Mouse (Mus musculus) spleen, adult 18-20 months (tissue): Measurements from ENCODE around the gene Adam11.

Source experiments
- DNase-seq, 2 experiments: peaks; one replicate each; pipeline ENCODE4 v3.0.0; 2022; ENCODE audit warnings: mixed read lengths in 2 of 2

Adam11 gene

DNA sequence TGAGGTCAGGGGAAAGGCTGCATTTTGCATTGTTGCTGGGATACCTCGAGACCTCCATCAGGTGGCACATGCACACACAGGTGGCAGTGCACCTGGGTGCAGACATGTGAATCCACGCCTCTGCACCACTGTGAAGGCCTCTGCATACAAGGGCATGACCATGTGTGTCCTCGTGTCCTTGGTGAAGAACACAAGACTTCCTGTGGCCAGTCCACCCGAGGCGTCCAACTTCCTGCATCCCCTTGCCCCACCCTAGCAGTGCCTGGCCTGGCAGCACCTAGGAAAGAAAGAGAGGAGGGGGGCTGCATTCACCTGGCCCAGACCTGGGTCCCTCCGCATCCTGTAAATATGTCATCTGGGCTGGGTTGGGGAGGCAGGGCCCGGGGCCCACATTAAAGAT lies 18.6 kb downstream of the Adam11 start:
- DNase-seq: no peak

DNA sequence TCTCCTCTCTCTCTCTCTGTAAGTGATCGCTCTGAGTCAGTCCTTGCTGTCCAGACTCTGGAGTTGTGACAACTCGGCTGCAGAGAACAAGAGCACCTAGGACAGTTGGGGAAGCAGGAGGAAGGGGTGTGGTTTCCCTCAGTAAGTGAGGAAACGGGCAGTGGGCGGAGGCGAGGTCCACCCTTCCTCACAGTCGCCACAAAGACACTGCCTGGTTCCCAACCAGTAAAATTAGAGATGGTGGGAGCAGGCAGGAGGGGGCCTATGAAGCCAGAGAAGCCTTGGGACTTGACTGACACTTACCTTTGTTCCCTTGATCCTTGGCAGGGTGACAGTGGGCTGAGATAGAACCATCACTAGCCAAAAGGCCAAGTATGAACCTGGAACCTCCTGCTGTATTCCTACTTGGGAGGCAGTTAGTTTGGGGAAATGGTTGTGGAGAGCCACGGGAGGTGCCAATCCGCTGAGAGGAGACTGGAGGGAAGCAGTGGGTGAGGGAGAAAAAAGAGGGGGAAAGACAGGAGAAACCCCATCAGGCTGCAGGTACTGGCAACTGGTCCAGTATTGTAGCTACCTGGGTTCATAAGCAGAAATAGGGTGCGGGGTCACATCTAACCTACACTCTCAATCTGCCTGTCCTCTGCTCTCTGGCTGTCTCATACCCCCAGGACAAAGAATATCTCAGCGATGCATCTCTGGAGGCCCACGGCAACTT lies 19.2 kb downstream of the Adam11 start:
- DNase-seq: no peak

DNA sequence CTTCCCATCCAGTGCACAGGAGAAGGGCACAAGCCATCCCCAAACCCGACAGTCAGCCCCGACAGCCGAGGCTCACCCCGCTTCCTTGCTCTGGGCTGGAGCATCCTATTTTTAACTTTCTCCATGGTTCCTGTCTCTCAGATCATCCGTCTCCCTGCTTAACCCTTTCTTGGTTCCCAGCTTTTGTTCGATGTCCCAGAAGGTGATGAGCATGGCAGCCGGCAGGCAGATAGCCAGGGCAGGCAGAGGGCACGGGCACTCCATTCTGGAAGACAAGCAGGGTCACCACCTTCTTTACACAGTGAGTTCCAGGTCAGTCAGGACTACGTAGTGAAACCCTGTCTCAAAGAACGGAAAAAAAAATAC lies 19.7 kb downstream of the Adam11 start:
- no peak for DNase-seq

DNA sequence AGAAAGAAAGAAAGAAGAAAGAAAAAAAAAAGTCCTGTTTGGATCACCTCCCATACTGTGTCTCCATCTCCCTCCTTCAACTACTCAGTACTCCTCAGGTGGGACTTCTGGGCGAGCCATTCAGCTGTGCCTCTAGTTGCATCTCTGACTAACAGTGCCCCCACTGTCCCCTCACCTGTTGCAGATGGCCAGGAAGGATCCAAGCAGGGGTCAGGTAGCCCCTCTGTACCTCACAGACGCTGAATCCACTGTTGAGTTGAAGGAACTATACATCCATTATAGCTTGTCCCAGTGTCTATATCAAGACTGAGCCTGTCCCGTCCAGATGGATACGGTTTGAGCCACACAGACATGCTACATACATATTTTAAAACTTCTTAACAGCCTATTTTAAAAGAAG lies 20.3 kb downstream of the Adam11 start:
- no peak for DNase-seq

DNA sequence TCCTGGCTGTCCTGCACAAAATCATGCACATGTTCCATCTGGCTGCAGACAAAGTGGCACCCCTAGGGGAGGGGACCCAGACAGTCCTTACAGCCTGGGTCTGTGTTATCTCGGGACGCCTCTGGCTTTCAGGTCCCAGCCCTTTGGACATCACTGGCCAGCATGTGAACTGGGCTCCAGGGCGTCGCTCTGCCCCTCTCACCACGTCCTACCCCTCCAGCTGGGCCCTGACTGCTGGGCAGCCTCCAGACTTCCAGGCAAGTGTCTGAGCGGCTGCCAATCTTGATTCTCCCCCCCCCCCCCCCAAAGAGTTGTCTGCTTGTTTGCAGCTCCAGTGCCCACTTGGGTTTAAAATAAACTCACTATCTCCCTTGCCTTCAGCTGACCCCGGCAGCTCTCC lies 22.2 kb downstream of the Adam11 start:
- DNase-seq: no peak

DNA sequence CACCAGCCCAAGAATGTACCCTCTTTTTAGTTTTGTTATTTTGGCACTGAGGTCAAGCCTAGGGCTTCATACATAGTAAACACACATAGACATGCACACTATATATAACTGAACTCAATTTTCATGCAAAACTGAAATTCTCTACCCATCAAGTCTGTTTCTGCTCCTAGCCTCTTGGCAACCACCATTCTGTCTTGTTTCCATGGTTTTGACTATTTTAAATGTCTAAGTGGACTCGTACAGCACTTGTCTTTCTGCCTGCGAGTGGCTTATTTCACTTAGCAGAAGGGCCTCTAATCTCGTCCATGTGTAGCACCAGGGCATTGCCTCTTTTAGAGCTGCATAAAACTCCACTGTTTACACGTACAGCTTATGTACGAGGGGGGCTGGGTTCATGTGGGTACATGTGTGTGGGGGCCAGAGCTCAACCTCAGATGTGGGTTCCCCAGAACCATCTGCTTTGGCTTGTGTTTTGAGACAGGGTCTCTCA lies 26.5 kb downstream of the Adam11 start:
- no peak for DNase-seq

DNA sequence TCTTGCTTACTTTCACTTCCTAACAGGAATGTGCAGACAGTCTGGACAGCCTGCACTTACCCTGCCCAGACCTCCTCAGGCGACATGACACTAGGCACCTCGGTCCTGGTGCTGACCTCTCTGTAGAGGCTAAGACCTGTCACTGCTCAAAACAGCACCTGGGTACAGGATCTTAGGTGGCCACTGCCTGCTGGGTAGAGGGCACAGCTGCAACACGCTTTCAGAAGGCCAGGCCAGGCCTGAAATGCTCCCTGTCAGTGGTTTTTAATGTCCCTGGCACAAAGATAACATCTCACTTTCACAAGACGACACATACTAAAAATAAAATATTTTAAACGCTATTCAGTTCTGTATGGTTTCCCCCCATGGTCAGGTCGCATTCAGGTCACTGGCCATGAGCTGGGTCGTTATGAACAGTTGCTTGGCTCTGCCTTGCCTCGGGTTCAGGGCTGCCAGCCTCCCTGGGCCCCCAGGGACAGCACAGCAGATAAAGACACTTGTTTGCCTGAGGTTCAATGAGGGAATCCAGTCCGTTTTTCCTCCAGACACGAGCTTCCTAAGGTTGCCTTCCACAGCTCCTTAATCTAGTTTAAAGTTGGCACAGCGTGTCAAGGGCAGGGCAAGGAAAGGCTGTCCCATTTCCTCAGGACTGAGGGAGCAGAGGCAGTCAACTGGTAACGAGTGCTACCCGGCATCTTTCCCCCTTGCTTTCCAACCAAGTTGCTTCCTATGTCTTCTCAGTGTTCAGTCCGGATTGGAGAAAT lies 30.6 kb downstream of the Adam11 start:
- DNase-seq: no peak

DNA sequence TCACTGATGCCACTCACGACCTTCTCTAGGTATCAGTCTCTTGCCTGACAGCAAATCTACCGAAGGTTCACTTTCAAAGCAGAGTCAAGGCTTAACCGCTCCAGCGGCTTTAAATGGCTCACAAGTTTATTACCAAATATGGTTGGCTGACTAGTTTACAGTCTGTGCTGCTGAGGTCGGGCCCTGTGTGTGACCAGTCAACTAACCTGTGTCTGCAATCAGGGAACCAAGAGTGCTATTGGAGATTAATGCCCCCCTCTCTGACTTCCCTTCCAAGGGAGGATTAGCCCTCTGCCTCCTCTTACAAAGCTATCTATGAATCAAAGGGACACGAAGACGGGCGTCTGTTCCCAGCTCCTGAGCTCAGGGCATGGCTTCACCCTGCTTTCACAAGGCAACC lies 32.9 kb downstream of the Adam11 start:
- no peak for DNase-seq

DNA sequence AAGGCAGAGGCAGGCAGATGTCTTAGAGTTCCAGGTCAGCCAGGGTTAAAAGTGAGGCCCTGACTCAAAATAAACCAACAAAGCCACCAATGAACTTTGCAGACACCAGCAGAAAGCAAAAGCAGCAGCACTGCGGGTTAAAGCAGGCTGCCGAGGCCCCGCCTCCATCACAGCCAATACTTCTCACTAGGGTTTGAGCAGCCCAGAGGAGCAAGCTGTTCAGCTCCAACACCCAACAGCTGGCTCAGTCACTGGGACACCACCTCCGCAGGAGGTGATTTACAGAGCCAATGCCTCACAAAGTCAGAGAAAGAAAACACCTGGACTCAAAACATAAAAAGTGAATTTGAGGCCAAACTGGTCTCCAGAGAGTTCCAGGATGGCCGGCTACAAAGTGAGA lies 42.2 kb downstream of the Adam11 start:
- no peak for DNase-seq

DNA sequence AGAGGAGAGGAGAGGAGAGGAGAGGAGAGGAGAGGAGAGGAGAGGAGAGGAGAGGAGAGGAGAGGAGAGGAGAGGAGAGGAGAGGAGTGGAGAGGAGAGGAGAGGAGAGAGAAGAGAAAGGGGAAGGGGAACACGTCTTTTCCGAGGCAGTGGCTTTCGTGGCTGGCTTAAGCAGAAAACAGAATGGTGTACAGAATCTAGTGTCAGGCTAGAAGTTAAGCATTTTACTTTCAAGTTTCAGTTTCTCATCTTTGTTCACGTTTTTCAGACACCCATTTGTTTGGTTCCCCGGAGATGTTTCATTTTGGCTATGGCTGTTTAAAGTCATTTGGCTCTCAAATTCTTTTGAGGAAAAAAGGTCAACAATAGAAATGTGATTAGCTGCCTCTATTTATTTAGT lies 47.0 kb downstream of the Adam11 start:
- no peak for DNase-seq

DNA sequence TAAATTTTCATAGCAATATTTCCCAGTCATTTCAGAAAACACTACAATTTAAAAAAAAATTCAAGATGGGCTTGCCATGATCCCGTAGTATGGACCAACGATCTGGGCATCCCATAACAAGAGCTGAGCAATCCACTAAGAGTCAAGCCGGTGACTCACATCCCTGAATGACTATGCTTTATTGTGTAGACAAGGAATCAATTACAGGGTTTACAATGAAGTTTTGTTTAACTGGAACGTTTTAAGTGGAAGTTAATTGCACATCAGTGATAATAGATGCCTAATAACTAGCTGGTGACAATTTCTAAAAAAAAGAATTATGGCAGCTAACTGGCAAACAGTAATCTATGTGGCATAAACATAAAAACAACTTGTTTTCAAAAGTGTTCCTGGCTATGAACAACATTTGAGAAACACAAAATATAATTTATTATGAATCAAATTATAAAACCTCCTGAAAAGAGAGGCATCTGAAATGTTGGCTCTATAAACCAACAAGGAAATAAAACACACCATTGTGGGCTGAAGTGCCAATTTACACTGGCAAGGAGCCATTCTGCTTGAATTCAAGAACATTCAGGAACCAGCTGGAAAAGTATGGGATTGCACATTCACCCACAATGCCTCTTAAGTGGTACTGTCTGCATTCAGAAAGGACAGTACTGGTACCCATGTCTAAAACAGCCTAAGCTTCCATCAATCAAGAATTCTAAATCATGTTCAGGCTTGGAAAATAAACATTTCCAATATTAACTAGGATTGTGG lies 49.7 kb downstream of the Adam11 start:
- no peak for DNase-seq

DNA sequence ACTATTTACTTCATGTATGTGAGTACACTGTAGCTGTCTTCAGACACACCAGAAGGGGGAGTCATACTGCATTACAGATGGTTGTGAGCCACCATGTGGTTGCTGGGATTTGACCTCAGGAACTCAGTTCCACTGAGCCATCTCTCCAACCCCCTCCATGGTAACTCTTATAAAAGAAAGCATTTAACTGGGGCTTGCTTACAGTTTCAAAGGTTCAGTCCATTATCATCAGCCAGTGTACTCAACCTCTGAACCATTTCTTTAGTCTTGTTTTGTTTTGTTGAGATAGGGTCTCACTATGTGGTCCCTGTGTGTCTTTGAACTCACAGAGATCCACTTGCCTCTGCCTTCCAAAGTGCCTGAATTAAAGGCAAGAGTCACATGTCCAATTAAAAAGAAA lies 53.6 kb downstream of the Adam11 start:
- no peak for DNase-seq

DNA sequence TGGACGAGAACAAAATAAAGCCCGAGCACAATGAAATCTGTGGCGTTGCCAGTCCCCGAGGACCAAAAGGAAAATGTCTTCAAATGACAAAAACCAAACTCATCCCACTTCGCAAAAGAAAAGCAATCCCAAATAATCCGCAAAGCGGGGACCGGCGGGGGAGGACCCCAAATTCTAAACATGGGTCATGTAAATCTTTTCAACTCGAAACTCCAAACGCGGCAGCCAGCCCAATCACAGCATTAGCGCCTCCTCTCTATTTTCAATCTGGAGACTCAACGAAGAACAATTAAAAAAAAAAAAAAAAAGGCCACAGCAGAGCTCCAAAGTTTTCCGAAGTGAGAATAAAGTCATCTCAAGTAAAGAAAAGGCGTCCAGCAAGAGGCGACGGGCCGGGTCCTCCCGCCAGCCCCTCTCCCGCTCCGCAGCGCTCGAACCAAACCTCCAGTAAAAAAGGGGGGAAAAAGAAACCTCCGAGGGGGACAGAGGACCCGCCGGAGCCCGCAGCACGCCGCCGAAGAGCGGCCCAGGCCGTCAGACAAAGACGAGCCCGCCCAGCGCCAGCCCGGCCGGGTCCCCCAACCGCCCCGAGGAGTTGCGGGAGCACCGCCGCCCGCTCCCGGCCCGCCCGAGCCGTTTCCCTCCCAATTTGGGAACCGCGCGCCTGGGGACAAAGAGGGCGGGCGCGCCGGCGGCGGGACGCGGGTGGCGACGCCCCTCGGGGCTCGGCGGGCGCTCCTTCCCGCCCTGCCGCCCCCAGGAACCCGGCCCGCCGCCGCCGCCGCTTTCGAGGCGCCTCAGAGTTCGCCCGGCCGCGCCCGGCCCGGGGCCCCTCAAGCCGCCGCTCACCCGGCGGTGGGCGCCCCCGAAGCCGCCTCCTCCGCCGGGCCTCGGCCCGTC lies 57.1 kb downstream of the Adam11 start:
- peak in 1 of 2 experiments; percentile 6 for DNase-seq

DNA sequence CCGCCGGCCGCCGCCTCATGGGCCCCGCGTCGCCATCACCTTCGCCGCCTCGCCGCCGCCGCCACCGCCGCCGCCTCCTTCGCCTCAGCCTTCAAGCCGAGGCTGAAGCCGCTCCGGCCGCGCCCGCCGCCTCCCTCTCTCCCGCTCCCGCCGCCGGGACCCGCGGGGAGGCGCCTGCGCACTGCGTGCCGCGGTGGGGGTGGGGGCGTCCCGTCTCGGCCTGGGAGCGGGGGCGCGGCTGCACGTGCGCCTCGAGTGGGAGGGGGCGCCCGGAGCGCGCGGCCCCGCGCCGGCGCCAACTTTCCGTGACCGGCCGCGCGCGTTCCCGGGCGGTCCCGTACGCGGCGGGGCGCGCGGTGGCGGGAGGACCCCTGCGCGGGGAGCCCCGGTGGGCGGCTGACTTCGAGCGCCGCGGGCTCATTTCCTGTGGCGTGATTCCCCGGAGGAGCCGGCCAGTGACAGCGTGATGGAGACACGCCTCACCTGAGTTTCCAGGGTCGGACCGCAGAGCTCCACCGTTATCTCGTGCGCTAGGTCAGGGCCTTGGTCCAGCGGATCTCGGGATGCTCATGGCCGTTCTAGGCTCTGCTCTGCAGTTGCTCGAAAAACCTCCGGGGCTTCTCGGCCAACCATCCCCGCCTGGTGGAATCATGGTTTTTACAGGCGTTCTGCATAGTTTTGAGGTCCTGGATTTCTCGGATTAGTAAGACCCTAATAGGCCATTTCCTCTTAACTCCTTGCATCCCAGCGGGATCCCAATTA lies 58.0 kb downstream of the Adam11 start, which contains the start of gene Gjc1:
TSS of gene Gjc1 (minus strand) at position 680 of the 762 bp plus-strand sequence.
- DNase-seq: peak in 1 of 2 experiments; percentile 15

DNA sequence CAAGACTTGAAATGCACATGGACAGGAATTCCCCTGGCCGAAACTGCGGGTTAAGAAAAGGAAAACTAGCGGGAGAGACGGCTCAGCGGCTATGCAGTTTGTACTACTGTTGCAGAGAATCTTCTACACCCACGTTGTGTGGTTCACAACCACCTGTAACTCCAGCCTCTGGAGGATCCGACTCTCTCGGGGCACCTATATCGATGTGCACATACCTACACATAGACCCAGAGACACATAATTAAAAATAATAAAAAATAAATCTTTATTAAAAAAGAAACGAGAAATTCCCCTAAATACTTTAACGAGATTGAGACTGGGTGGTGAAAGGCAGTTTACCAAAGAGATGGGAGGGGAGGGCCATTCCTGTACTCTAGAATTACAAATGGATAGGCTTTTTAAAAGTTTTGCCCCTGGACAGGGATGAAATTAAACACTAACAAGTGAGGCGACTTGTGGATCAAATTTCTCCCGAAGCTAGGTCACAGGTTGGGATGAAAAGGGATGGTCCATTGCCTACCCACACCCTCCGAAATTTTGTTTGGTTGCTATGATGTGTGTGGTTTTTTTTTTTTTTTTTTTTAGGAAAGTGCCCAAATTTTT lies 58.6 kb downstream of the Adam11 start:
- no peak for DNase-seq

DNA sequence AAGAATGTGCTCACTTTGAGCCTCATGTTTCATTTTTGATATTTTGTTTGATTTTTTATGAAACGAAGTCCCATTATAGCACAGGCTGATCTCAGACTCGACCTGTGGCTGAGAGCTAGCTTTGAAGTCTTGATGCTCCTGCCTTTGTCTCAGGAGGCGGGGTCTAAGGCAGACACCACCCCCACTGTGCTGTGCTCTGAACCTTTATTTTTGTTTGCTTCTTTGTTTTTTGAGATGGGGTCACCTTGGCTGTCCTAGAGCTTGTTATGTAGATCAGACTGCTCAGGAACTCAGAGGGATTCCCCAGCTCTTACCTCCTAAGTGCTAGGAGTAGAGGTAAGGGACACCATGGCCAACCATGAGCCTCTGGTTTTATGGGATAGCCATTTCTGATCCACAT lies 59.2 kb downstream of the Adam11 start:
- no peak for DNase-seq

DNA sequence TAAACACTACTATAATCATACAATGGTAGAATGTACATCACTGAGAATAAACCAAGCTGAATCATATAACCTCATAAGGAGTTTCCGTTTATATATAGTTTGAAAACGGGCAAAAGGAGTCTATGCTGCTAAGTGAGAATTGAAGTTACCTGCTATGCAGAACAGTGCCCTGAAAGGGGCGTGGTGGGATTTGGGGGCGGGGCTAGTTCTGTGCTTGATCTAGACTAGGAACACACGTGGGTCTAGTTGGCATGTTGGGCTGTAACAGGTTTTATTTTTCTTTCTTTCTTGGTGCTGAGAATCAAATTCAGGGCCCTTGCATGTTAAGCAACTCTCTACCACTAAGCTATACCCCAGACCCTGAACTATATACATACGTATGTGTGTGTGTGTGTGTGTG lies 60.0 kb downstream of the Adam11 start:
- DNase-seq: no peak

DNA sequence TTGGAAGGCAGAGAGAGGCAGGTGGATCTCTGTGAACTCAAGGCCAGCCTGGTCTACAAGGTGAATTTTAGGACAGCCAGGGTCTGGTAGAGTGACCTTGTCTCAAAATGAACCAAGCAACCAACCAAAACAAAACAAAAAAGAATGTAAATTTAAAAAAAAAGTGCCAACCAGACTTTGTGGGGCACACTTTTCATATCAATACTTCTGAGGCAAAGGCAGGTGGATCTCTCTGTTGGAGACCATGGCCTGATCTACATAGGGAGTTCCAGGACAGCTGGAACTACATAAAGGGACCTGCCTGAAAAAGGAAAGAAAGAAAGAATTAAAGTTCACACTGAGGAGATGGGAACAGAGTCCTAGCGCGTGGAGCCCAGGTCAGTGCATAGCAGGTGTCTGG lies 65.2 kb downstream of the Adam11 start:
- DNase-seq: no peak

DNA sequence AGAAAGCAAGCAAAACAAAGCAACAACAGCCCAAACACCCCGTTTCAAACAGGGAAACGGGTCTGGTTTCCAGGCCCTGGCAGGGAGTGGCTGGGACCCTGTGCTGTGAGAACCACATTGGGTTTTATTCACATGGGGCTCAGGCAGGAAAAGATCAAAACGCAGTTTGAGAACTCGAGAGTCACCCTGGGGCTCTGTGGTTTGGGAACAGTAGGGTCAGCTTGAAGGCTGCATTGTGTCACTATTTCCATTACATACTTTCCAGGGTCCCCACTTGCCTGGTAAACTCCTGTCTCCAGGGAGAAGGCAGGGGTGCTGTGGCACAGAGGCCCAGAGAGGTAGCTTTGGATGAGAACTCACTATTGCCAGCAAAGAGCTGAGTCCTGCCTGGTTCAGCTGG lies 65.9 kb downstream of the Adam11 start:
- DNase-seq: no peak
